Mouse (Mus musculus) retina, postnatal 1 day (tissue): ENCODE measurements at regions not wholly inside any gene's neighbourhood (a gene's known extent, or its start where the extent isn't known, plus 50 kb on each side); places are given as distances from the start of the nearest gene placed in this dataset.

Experiments
- DNase-seq: peaks from one replicate; pipeline ENCODE4 v3.0.0-alpha.2; 2012

DNA sequence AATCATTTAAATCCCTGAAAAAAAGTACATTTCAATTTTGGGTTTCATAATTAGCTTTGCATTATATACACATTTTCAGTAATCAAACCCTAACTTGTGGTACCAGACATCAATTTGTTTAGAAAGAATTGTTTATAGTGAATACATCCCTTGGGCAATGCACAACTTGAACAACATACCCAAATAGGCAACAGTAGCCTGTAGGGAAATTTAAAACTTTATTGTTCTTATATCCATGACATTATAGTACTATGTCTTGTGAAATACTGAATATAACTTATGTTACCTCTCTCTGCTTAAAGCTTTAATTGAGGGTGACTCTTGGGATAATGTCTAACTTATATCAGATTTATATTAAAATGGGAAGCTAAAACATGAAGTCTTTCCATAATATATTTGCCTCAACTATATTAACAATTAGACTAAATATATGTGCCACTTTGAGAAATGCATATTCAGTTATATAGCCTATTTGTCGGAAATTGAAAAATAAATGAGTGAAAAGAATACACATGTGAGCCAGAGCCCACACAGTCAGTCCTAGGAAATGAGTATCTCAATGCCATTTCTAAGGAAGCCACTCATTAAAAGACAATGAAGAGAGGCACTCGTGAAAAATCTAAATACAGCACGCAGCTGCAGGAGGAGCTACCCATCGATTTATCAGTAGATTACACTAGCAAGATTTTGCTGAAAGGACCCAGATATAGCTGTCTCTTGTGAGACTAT lies 458.1 kb upstream of the Slitrk6 start:
- DNase-seq, result no peak

DNA sequence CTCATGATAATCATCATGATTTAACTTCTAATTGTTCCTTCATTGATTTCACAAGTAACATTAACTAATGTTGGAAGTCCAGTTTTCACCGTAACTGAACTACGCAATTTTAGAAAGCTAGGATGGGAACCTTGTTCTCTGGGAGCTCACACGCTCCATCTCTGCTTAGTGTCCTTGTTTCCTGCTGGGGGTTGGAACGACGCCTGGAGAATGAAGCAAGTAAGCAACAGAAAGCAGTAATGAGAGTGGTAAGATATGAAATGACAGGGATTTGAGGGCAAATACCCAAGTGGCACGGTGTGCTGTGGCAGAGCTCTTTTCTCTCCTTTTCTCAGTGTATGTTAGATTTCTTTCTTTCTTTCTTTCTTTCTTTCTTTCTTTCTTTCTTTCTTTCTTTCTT lies 448.0 kb upstream of the Slitrk5 start:
- no peak for DNase-seq

DNA sequence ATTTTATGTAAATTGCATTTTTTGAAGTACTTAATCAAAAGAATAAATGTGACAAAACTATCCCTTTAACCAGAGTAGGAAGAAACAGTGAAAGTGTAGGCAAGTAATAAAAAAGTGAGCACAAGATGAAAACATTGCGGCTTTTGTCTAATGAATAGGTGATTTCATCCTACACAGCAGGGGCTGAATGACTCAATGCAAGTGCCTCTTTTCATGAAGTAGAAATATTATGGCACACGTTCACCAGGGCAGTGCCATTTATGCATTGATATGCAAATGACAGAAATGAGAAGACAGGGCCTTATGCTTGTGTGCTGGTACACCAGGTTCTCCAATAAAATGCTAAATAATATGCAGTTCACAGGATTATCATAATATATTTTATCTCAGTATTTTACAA lies 435.8 kb upstream of the Slitrk5 start:
- no peak for DNase-seq

DNA sequence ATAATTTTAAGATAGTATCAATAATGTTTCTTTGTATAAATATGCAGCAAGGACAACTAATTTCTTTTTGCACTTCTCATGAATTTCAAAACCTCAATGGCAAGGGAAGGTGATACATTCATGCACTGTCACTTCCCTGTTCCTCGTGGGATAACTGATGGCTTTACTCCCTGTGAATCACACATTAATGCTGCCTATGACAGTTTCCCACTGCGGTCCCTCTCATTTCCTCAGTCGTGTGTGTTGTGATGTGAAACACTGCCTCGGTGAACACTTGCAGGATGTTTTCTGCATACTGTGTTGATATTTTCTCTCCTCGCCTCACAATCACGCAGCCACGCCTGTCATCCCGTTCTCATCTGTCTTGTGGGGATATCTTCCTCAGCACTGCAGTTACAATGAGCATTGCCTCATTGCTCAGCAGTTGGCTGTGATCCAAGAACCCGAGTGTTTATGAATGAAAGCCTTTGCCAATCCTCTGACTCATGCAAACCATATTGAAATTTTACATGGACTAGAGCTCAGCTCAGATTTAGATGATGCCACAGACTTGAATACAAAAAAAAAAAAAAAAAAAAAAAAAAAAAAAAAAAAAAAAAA lies 425.4 kb upstream of the Slitrk5 start:
- peak; percentile 87 for DNase-seq

DNA sequence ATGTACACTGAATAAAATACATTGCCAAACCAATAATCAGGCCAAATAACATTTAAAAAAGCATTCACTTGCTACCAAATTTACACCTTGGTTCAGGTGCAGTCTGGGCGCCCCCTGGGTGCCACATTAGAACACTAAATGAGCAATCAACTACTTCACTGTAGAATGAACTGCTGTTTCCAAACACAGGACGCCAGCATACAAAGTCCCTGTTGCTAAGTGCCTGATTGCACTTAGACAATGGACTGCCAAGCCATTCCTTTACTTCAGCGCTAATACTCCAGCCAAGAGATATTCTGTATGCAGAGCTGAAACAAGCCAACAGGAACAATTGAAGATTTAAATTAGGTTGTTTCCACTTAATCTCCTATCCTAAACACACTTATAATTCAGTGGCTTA lies 421.7 kb upstream of the Slitrk5 start:
- DNase-seq, result peak; percentile 72

DNA sequence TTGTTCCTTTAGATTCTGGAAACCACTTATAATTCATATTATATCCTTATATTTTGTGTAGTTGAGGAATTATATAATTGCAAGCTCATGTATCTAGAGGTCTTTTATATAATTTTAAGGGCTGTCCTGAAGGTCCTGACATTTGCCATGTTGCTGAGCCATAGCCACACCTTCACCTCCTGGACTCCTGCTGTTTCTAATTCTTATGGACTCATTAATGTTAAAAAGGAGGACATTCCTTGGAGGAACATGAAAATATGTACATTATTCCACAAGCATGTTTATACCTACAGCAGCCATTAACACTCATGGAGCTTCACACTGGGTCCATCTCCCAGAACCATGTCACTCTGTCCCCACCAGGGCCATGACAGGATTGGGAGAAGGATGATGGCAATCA lies 413.2 kb upstream of the Slitrk5 start:
- no peak for DNase-seq

DNA sequence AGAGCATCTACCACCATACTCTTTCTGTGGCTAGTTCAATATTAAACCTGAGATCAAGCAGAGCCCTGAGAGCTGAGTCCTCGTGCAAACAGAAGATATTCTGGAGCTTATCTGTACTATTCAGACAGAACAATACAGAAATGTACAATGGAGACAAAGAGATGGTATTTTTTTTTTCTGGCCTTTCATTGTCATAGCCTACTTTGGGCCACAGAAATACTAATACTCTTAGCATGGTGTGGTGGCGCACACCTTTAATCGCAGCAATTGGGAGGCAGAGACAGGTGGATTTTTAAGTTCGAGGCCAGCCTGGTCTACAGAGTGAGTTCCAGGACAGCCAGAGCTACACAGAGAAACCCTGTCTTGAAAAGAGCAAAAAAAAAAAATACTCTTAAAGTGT lies 404.7 kb upstream of the Slitrk5 start:
- DNase-seq, result no peak

DNA sequence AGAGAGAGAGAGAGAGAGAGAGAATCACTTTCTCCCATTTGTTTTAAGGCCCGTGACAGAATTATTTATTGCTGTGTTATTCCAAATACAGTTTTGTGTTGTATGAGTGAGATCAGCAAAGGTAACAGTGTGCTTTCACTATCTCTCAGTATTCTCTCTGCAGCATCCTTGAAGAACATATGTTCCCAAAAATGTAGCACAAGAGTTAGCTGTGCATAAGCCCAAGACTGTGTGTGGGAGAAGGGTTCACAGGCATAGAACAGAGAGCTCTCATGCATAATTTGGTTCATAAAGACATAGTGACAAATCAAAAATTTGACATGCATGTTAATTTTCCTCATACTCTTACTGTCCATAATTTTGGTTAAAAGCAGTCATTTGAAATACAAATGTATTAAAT lies 393.5 kb upstream of the Slitrk5 start:
- DNase-seq, result no peak

DNA sequence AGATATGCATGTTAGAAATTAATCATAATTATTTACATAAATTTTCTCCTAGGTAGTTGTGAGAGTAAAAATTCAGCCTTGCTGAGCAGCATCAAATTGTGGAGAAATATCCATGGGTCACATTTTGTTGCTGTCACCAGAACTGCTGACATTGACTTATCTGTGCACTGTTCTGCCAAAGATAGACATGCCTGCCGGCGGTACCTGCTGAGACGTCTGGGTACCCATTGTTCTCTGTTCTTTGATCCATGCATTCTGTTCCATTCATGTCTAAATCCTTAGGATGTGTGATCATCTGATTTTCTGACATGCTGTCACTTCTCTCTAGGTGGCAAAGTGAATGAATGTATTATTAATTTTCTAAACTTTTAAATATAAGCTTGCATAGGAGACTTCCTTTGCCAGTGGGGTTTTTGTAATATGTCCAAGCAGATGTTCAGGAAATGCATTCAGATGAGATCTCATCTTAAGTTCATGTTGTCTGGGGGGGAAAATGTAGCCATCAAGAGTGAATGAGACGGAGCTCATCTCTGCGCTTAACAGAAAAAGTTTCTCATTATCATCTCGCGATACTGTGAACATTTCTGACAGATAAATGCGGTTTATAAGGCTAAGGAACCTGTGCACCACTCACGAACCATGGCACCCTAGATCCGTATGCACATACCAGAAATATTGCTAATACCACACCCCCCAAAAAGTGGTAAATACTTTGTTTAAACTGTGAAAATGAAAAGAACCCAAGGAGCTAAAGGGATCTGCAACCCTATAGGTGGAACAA lies 391.0 kb upstream of the Slitrk5 start:
- DNase-seq, result peak; percentile 10

DNA sequence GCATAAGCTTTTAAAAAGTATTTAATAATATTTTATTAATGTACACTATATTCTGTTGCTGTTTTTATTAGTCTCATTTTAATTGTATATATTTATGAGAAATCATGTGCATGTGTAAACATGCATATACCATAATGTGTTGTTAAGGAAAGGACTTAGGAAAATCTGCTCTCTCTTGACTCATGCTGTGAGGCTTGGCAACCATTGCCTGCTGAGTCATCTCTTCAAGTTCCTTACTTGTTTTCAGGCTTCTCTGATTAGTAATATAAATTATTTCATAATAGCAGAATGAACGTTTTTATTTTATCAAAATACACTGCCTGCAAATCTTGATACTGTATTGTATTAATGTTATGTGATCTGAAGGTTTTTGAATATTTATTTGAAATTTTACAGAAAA lies 388.9 kb upstream of the Slitrk5 start:
- no peak for DNase-seq

DNA sequence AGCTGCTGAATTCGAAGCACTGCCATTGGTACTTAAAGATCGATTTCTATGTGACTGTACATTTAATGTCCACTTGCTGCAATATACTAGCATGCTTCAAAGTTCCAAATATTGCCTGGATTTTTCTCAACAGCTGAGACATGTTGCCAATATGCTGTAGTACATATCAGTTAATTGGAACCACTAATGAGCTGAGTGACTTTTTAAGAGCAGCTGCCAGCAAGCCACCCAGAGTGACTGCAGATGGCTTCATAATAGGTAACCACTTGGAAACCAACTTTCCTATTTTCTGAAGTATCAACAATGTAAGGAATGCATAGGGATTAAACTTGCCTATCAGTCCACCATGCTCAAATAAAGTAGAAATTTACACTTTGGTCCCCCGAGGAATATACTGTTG lies 379.4 kb upstream of the Slitrk5 start:
- no peak for DNase-seq

DNA sequence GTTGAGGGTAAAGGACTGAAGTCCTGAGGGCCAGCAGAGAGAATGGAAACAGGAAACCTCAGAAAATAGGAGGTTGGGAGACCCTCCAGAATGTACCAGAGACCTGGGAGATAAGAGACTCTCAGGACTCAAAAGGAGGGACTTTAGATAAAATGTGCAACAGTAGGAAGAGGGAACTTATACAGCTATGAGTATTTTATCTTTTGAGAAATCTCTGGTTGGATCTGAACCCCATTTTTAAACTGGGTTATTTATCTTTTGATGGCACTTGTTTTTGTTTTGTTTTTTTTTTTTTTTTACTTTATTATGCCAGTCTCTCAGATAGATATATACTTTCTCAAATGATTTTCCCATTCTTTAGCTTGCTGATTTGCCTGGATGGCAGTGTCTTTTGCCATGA lies 377.1 kb upstream of the Slitrk5 start:
- DNase-seq, result no peak

DNA sequence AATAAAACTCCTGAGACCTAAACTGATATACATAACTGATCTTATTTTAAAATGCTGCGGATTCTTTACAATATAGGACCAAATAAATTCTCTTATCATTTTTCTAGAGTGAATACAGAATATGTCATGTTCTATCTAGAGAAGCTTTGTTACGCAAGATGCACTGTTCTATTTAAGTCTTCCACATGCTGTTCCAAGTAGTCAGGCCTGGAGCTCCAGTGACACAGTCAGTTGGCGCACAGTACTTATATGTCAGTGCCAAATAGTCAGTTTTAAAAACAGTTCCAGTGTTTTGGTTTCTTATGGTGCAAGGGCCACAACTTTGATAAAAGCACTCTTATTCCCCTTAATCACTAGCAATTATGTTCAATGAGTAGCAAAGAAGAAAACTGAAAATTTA lies 344.3 kb upstream of the Slitrk5 start:
- no peak for DNase-seq

DNA sequence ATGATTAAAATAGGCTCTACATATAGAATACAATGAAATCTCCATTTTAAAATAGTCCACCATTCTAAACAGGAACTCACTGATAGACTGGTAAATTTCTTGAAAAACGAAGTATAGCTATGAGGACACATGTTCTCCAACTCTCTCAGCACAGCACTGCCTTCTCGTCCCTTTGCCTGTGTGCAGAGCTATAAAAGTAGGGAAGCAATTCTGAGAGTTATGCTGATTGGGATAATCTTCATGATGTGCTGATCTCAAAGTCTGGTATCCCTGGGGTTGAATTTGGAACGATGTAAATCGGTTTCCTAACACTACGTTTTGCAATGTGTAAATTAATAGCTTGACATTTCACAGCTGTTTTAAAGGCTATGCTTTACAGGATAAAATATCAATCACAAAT lies 321.4 kb upstream of the Slitrk5 start:
- no peak for DNase-seq

DNA sequence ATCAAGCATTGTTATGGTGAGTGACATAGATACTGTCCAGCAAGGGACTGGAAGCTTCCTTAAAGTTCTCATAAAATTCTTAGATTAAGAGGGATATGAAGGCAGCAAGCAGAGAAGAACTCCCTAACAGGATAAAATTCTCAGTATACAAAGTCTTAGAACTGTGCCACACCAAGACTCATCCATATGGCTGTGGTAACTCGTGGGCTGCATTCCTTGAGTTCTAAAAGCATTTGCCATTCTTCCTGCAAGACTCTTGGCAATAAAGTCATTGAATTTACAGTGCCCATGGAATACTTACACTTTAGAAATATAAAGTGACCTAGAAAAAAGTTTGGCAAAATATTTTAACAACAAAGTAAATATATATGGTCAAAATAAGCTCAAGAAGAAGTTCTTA lies 278.1 kb upstream of the Slitrk5 start:
- no peak for DNase-seq

DNA sequence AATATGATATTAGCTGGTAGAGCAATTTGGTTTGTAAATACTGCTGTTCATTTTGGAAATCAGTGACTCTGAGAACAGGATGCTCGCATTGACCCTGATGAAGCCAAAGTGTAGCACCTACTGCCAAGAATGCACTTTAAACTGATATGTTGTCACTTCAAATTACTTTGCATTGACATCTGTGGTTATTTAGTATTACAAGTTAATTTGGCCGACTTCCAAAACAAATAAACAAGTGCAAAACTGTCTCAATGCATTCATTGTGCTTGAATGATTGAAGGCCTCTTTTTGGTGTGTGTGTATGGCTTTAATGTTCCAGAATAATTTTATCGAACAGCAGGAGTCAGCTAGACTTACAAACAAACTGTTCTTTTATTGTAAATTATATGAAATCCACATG lies 274.1 kb upstream of the Slitrk5 start:
- peak; percentile 79 for DNase-seq

DNA sequence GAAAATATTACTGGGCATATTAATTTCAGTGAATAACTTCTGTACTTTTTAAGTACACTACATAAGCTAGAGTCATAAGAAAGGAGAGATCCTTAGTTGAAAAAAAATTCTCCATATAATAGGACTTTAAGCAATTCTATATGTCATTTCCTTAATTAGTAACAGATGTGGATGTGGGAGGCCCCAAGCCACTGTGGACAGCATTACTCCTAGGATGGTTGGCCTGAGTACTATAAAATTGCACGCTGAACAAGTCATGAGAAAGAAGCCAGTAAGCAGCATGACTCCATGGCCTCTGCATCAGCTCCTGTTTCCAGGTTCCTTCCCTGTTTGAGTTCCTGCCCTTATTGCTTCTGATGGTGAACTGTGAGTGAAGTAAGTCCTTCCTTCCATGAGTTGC lies 272.4 kb upstream of the Slitrk5 start:
- DNase-seq, result no peak

DNA sequence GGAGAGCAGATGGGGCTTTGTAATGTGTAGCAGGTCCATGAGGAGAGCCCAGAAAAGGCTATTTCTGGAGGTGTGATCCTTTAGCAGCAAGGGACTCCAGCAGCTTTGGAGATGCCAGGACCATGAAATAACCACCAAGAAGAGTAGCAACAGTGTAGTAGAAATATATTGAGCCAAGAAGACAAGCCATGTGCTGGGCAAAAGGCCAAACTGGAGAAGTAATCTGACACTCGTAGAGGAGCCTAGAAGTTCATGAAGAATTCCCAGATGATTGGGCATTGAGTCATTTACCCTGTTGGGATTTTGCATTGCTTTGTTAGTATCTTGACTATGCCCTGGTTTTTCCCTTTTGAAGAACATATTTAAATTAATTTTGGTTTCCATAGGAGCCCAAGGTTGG lies 271.3 kb upstream of the Slitrk5 start:
- no peak for DNase-seq

DNA sequence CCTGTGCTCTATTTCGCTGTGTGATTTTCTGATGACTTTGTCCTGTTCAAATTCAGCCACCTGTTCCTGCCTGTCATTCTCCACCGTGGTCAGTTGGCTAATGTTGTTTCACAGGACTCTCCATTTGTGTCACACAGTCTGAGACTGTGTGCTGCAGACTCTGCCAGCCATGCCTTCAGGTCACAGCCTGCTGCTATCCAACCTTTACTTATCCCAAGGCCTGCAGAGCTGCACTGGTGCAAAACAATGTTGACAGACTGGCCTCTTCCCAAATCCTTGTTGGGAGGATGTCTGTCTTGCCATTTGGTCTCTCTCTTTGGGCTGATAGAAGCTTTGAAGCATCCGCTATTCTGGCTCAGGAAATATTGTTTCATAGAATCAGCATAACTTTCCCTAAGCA lies 261.4 kb upstream of the Slitrk5 start:
- no peak for DNase-seq

DNA sequence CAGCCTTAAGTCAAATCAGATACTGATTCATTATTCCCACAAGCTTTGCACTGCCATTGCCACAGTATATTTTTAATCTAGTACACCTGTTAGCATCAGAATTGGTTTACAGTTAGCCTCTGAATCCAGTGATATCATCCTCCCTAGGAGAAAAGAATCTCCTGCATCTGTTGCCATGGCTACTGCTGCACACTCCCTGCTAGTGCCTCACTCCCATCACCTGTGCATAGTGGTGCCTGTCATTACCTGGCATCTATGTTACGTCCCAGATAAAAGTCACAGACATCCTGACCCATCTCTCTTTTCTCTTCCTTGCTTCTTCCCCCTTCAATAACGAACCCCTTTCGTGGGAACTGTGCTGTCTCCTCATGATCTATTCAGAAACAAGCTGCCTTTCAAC lies 256.4 kb upstream of the Slitrk5 start:
- no peak for DNase-seq

DNA sequence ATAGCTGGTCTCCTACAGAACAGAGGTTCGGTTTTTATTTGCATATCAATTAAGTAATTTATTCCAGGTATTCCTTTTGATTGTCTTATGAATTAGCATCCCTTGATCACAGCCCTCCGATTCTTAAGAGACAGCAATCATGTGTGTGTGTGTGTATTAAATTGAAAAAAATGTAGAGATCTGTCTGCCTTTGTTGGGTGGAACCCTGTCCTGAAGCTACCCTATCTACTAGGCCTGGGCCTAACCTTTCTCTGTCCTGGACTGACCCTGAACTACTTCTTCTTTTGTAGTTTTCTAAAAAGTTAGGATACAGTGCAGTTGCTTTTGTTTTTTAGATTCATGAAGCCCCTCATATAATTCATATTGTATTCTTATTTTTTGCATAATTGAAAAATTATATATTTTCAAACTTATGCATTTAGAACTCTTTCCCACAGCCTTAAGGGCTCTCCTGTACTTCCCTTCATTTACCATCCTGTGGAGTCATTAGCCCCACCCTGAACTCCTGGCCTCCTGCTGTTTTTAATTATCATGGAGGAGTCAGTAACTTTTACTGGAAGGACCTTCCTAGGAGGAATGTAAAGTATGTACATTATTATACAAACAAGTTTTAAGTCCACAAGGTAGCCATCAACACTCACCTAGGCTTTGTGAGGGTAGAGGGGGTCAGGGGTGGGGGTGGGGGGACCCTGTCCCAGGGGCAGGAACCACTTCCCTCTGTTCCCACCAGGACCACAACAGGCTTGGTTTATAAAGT lies 245.6 kb upstream of the Slitrk5 start:
- no peak for DNase-seq
